Mouse (Mus musculus) MEL (cell line): ENCODE measurements around the gene Notum.

Experiments used
- CTCF ChIP-seq, 3 experiments: IDR thresholded peaks in 2 of 3; conservative IDR thresholded peaks in 1 of 3; 2 replicates each; pipeline ENCODE4 v1.5.1; 2011 to 2012; ENCODE audit warnings: low read length in 3 of 3, low read depth in 2 of 3, mild to moderate bottlenecking in 2 of 3, improper control_type of control experiment in 1 of 3, inconsistent platforms in 1 of 3, mixed read lengths in 1 of 3, moderate library complexity in 1 of 3; ENCODE audit not compliant: control insufficient read depth in 1 of 3, insufficient read depth in 1 of 3, poor library complexity in 1 of 3, severe bottlenecking in 1 of 3
- E2F4 ChIP-seq: IDR thresholded peaks from 2 replicates; pipeline ENCODE4 v1.6.1; 2011; ENCODE audit warnings: low read depth, low read length, improper control_type of control experiment, borderline replicate concordance
- EP300 ChIP-seq, 2 experiments: IDR thresholded peaks; 2 replicates each; pipeline ENCODE4 v1.6.1; 2011; ENCODE audit warnings: improper control_type of control experiment in 2 of 2, low read length in 2 of 2, low read depth in 1 of 2, mild to moderate bottlenecking in 1 of 2

DNA sequence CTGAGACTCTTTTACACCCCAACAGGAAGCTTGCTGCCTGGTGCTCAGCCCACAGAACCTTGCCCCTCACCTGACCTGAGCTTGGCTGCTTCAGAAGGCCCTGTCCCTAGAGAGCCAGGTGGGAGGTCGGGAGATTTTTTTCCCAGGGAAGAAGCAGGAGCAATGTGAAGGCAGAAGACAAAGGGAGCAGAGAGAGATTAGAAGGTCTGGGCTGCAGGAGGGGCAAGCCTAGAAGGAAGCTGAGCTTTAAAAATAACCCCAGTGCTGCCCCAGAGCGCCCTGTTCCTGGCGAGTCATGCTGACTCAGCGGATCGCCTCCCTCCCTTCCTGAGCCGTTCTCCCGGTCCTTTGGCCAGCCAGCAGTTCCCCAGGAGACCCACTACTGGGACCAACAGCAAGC lies 31.1 kb downstream of the Notum start:
- peak in 1 of 2 experiments; percentile 36; a peak in 1 of 4 replicates for TF ChIP-seq EP300 (IDR thresholded peaks at IDR 0.05; ENCODE audit: low read depth in 1 of 2, low read length in 2 of 2)
- no peak for TF ChIP-seq E2F4
- no peak for TF ChIP-seq CTCF (IDR thresholded peaks at IDR 0.05 in 2 of 3, conservative IDR thresholded peaks at IDR 0.05 in 1 of 3; ENCODE audit: control insufficient read depth in 1 of 3, insufficient read depth in 1 of 3, low read depth in 2 of 3, low read length in 3 of 3, poor library complexity in 1 of 3, severe bottlenecking in 1 of 3)
